Mouse (Mus musculus) embryonic fibroblast, embryonic 13.5 days (primary cell): ENCODE results near the gene Nanog.

Experiments used
- CTCF ChIP-seq: IDR thresholded peaks from 2 replicates; pipeline ENCODE4 v1.5.1; 2011; ENCODE audit warnings: mild to moderate bottlenecking, control low read depth, low read length, moderate library complexity, borderline replicate concordance; ENCODE audit not compliant: insufficient read depth
- POLR2A ChIP-seq: IDR thresholded peaks from 2 replicates; pipeline ENCODE4 v1.6.1; 2011; ENCODE audit warnings: low read depth, mild to moderate bottlenecking, control low read depth, low read length, moderate library complexity

- TF ChIP-seq CTCF = no peak
- TF ChIP-seq POLR2A = no peak
Measured at GRCm38 (mm10) chr6:122758732-122759131, 51.4 kb downstream of the Nanog start.
